Mouse (Mus musculus): Measurements from ENCODE around the gene Usp17lb. TPM values are rescaled to one million over a fixed set of nuclear protein-coding genes. Genes with fewer than 3 reads are reported as not detected.
"Not testable (repeated sequence)": the region's sequence is repeated elsewhere in the genome, so short reads cannot be mapped to it uniquely, and the experiment has no call there.

The Usp17lb gene
- not detected in 2 replicates for polyA plus RNA-seq (2012; rRNA removed)

DNA sequence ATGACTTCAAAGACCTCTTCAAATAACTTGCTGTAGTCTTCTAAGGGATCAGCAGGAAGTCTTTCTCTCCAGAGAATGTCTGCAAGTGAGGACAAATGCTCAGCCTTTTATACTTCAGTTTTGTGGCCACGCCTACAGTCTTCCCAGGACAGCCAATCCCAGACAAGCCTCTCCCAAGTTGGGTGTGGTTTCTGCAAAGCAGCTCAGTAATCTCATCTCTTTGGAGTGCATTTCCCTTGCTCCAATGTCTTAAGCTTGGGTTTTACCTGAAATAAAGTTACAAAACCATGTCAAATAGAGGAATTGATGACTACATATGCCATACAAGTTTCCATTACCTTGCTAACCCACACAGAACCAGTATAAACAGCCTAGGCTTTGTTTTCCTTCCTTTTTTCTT, at the start of gene Usp17lb:
Gene Usp17lb, minus strand, starts transcription at position 101 of the 400 bp plus-strand sequence.
- 53% methylated on average over 1 of the region's 1 CpGs for WGBS
- no peak for DNase-seq
- no peak for TF ChIP-seq POLR2A (IDR thresholded peaks at IDR 0.05; ENCODE audit: borderline replicate concordance, extremely low read depth, low read depth, low read length)
- no peak for TF ChIP-seq CTCF (IDR thresholded peaks at IDR 0.05; ENCODE audit: insufficient read depth, low read length)
- H3K4me1 ChIP-seq (ENCODE audit: control insufficient read depth, insufficient read depth, low read length): no peaks in the 10 kb centered on the region
- H3K4me3 ChIP-seq (replicated peaks; ENCODE audit: extremely low read depth, low read depth, low read length): no peak within 1 kb of the TSS

DNA sequence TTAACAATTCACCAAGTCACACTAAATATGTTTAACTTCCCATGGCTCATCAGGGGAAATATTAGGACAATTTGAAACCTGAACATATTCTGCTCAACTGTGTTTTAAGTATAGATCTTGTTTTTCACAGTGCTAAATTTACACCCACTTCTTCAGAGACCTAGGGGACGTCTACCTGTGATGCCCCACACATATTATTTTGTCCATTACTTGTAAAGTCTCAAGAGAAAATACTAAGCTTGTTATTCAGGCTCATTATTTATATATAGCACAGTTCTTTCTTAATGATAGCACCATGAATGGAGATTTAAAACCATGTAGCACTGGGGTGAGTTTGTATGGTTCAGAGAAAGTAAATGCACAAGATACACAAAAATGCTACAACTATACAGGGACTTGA, 35.3 kb upstream of the Usp17lb start, which contains the start of gene Olfr665:
Gene Olfr665, plus strand, starts transcription at position 301 of the 400 bp plus-strand sequence.
- H3K4me1 ChIP-seq (ENCODE audit: control insufficient read depth, insufficient read depth, low read length): no peaks in the 10 kb centered on the region
- WGBS: 15% methylated on average over 1 of the region's 1 CpGs
- no peak for TF ChIP-seq CTCF (IDR thresholded peaks at IDR 0.05; ENCODE audit: insufficient read depth, low read length)

DNA sequence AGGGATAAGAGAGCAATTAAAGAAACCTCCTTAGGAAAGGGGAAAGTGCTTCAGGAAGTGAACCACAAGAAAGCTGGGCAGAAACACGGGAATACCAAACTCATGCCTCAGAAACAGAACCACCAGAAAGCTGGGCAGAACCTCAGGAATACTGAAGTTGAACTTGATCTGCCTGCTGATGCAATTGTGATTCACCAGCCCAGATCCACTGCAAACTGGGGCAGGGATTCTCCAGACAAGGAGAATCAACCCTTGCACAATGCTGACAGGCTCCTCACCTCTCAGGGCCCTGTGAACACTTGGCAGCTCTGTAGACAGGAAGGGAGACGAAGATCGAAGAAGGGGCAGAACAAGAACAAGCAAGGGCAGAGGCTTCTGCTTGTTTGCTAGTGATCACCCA, 19.0 kb upstream of the Usp17lb start:
- Histone ChIP-seq H3K4me1 (ENCODE audit: control insufficient read depth, insufficient read depth, low read length) (no peaks in the 10 kb centered on the region), H3K4me3 (replicated peaks; ENCODE audit: extremely low read depth, low read depth, low read length) (no peak overlapping the region)
- TF ChIP-seq POLR2A (IDR thresholded peaks at IDR 0.05; ENCODE audit: borderline replicate concordance, extremely low read depth, low read depth, low read length) (no peak), CTCF (IDR thresholded peaks at IDR 0.05; ENCODE audit: insufficient read depth, low read length) (no peak)
- 79% methylated on average over 3 of the region's 3 CpGs for WGBS
- DNase-seq: no peak

More for the DNA sequence above, 35.3 kb upstream of the Usp17lb start, which contains the start of gene Olfr665:
- H3K4me3 ChIP-seq (replicated peaks; ENCODE audit: extremely low read depth, low read depth, low read length): no peak within 1 kb of the TSS
- no peak for DNase-seq

DNA sequence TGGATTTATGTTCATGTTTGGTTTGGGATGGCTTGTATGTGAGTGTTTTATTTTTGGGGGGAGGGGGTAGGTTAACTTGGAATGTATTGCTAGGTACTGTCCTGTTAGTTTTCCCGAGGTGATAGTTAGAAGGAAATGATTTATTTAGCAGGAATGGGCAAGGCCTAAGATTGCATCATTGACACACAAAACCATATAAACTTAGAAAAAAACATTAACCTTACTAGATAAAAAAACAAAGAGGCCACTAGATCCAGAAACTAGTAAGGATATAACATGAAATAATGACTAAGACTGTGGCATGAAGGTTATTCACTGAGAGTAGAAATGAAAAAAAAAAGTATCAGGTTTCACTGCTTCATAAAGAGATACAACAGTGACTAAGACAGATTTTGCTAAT, 15.3 kb upstream of the Usp17lb start:
- 59% methylated on average over 1 of the region's 1 CpGs for WGBS
- H3K4me1 ChIP-seq (ENCODE audit: control insufficient read depth, insufficient read depth, low read length): no peaks in the 10 kb centered on the region
- no peak overlapping the region for H3K4me3 ChIP-seq (replicated peaks; ENCODE audit: extremely low read depth, low read depth, low read length)
- TF ChIP-seq CTCF (IDR thresholded peaks at IDR 0.05; ENCODE audit: insufficient read depth, low read length) (no peak), POLR2A (IDR thresholded peaks at IDR 0.05; ENCODE audit: borderline replicate concordance, extremely low read depth, low read depth, low read length) (no peak)
- no peak for DNase-seq

- DNase-seq; H3K4me3 ChIP-seq (replicated peaks; ENCODE audit: extremely low read depth, low read depth, low read length); H3K4me1 ChIP-seq (ENCODE audit: control insufficient read depth, insufficient read depth, low read length): not testable (repeated sequence)
- 70% methylated on average over 2 of the region's 2 CpGs for WGBS
These were observed 14.3 kb upstream of the Usp17lb start, which contains the start of gene Usp17la for GRCm38 (mm10) chr7:104856709-104857108. TSS of gene Usp17la (plus strand) at chr7:104857009.

GRCm38 (mm10) chr7:104855248-104855750, 12.9 kb upstream of the Usp17lb start:
- no peak overlapping the region for H3K4me3 ChIP-seq (replicated peaks; ENCODE audit: extremely low read depth, low read depth, low read length)
- WGBS: 68% methylated on average over 3 of the region's 3 CpGs
- DNase-seq: no peak
- TF ChIP-seq CTCF (IDR thresholded peaks at IDR 0.05; ENCODE audit: insufficient read depth, low read length) (no peak), POLR2A (IDR thresholded peaks at IDR 0.05; ENCODE audit: borderline replicate concordance, extremely low read depth, low read depth, low read length) (no peak)
- no peaks in the 10 kb centered on the region for H3K4me1 ChIP-seq (ENCODE audit: control insufficient read depth, insufficient read depth, low read length)

DNA sequence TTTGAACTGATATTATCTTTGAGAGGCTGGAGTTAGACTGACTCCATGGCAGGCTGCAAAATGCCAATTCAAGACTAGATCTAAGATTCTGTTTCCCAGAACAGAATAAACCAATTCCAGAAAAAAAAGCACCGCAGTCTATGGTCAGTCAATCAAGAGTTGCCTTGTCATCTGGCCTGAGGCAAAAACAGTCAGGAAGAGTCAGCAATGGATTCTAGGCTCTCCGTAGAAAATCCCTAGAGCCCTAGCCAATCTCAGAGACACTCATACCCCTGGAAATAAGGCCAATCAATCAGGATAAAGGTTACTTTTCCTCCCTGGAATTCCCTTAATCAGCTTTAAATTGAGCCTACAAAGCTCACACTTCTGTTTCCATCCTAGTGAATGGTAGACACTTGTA, 9.1 kb upstream of the Usp17lb start:
- 77% methylated on average over 2 of the region's 2 CpGs for WGBS
- not testable (repeated sequence) for H3K4me1 ChIP-seq (ENCODE audit: control insufficient read depth, insufficient read depth, low read length); H3K4me3 ChIP-seq (replicated peaks; ENCODE audit: extremely low read depth, low read depth, low read length); DNase-seq

DNA sequence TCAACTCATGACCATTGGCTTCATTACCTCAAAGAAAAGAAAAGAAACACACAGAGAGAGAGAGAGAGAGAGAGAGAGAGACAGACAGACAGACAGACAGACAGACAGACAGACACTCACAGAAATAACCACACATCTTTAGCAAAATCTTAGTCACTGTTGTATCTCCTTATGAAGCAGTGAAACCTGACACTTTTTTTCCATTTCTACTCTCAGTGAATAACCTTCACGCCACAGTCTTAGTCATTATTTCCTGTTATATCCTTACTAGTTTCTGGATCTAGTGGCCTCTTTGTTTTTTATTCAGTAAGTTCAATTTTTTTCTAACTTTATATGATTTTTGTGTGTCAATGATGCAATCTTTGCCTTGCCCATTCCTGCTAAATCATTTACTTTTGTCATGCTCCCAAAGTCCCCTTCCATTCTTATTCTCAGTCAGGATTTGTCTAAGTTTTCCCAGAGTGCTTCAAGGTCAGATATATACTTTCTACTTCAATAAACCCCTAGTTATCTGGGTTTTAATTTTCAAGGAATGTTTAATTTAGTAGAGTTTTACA, 1.4 kb upstream of the Usp17lb start:
- H3K4me1 ChIP-seq (ENCODE audit: control insufficient read depth, insufficient read depth, low read length): no peaks in the 10 kb centered on the region
- TF ChIP-seq POLR2A (IDR thresholded peaks at IDR 0.05; ENCODE audit: borderline replicate concordance, extremely low read depth, low read depth, low read length): no peak
- TF ChIP-seq CTCF (IDR thresholded peaks at IDR 0.05; ENCODE audit: insufficient read depth, low read length): no peak
- WGBS: 67% methylated on average over 1 of the region's 1 CpGs
- no peak overlapping the region for H3K4me3 ChIP-seq (replicated peaks; ENCODE audit: extremely low read depth, low read depth, low read length)
- no peak for DNase-seq

- WGBS: 78% methylated on average over 8 of the region's 8 CpGs
- DNase-seq; H3K4me1 ChIP-seq (ENCODE audit: control insufficient read depth, insufficient read depth, low read length); H3K4me3 ChIP-seq (replicated peaks; ENCODE audit: extremely low read depth, low read depth, low read length): not testable (repeated sequence)
These were observed 32.1 kb downstream of the Usp17lb start for GRCm38 (mm10) chr7:104810335-104810734.

DNA sequence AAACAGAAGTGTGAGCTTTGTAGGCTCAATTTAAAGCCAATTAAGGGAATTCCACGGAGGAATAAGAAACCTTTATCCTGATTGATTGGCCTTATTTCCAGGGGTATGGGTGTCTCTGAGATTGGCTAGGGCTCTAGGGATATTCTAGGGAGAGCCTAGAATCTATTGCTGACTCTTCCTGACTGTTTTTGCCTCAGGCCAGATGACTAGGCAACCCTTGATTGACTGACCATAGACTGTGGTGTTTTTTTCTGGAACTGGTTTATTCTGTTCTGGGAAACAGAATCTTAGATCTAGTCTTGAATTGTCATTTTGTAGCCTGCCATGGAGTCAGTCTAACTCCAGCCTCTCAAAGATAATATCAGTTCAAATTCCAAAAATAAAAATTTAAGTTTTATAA, 51.6 kb downstream of the Usp17lb start:
- TF ChIP-seq POLR2A (IDR thresholded peaks at IDR 0.05; ENCODE audit: borderline replicate concordance, extremely low read depth, low read depth, low read length) (no peak), CTCF (IDR thresholded peaks at IDR 0.05; ENCODE audit: insufficient read depth, low read length) (no peak)
- WGBS: 68% methylated on average over 1 of the region's 1 CpGs
- DNase-seq: no peak
- H3K4me3 ChIP-seq (replicated peaks; ENCODE audit: extremely low read depth, low read depth, low read length): no peak overlapping the region
- H3K4me1 ChIP-seq (ENCODE audit: control insufficient read depth, insufficient read depth, low read length): no peaks in the 10 kb centered on the region

Other genes with a start within 250 kb of the Usp17lb start
- gene Olfr655, start 240.8 kb downstream of the Usp17lb start, polyA plus RNA-seq (2012; rRNA removed): not detected in 2 replicates
- gene Olfr656, start 228.6 kb downstream of the Usp17lb start, polyA plus RNA-seq (2012; rRNA removed): not detected in 2 replicates
- not detected in 2 replicates for gene Olfr657, start 217.8 kb downstream of the Usp17lb start, polyA plus RNA-seq (2012; rRNA removed)
- not detected in 2 replicates for gene Olfr658, start 195.3 kb downstream of the Usp17lb start, polyA plus RNA-seq (2012; rRNA removed)
- gene Olfr659, start 175.8 kb downstream of the Usp17lb start, polyA plus RNA-seq (2012; rRNA removed): not detected in 2 replicates
- not detected in 2 replicates for gene Olfr661, start 156.1 kb downstream of the Usp17lb start, polyA plus RNA-seq (2012; rRNA removed)
- gene Usp17le, start 65.1 kb downstream of the Usp17lb start, polyA plus RNA-seq (2012; rRNA removed): not detected in 2 replicates
- gene Usp17la, start 14.4 kb upstream of the Usp17lb start, polyA plus RNA-seq (2012; rRNA removed): not detected in 2 replicates
- not detected in 2 replicates for gene Olfr665, start 35.4 kb upstream of the Usp17lb start, polyA plus RNA-seq (2012; rRNA removed)
- not detected in 2 replicates for gene Olfr666, start 53.3 kb upstream of the Usp17lb start, polyA plus RNA-seq (2012; rRNA removed)
- not detected in 2 replicates for gene Olfr667, start 78.9 kb upstream of the Usp17lb start, polyA plus RNA-seq (2012; rRNA removed)
- gene Olfr668, start 85.5 kb upstream of the Usp17lb start, polyA plus RNA-seq (2012; rRNA removed): not detected in 2 replicates
- not detected in 2 replicates for gene Olfr669, start 91.6 kb upstream of the Usp17lb start, polyA plus RNA-seq (2012; rRNA removed)
- not detected in 2 replicates for gene Olfr670, start 120.0 kb upstream of the Usp17lb start, polyA plus RNA-seq (2012; rRNA removed)
- gene Olfr671, start 136.5 kb upstream of the Usp17lb start, polyA plus RNA-seq (2012; rRNA removed): not detected in 2 replicates
- not detected in 2 replicates for gene Olfr672, start 159.4 kb upstream of the Usp17lb start, polyA plus RNA-seq (2012; rRNA removed)
- not detected in 2 replicates for gene Olfr675, start 185.9 kb upstream of the Usp17lb start, polyA plus RNA-seq (2012; rRNA removed)
- not detected in 2 replicates for gene Olfr676, start 190.1 kb upstream of the Usp17lb start, polyA plus RNA-seq (2012; rRNA removed)
- gene Olfr677, start 208.8 kb upstream of the Usp17lb start, polyA plus RNA-seq (2012; rRNA removed): not detected in 2 replicates
- not detected in 2 replicates for gene Olfr678, start 221.9 kb upstream of the Usp17lb start, polyA plus RNA-seq (2012; rRNA removed)
- not detected in 2 replicates for gene Olfr679, start 238.6 kb upstream of the Usp17lb start, polyA plus RNA-seq (2012; rRNA removed)